ENCODE assay signal across 16 mouse cellular contexts in genomic region chr9:67362053-67362452, GRCm38 (mm10).
"Had no signal": no experiment of that assay in that cellular context is flagged by ENCODE, and none has a peak within 500 bp of the region (broad histone marks: within the 10 kb centered on the region; RNA-seq: fewer than 3 reads in every experiment).

No protein-coding gene starts in this region.

- H3K27me3 ChIP-seq: neural tube, embryonic 13.5 days; neural tube, embryonic 15.5 days; stomach, embryonic 15.5 days had no signal

- H3K4me2 ChIP-seq: neural tube, embryonic 13.5 days; neural tube, embryonic 15.5 days; stomach, embryonic 15.5 days had no signal

- H3K9me3 ChIP-seq: stomach, embryonic 15.5 days had no signal

- H3K9ac ChIP-seq: neural tube, embryonic 13.5 days; neural tube, embryonic 15.5 days; stomach, embryonic 15.5 days had no signal

- DNase-seq: retina, postnatal 1 day; right cerebral cortex, adult 18-20 months; right cerebral cortex, postnatal 14 days; right cerebral cortex, postnatal 25 days; right cerebral cortex, postnatal 4 days; spleen, adult 18-20 months; thymus, adult 18-20 months; thymus, adult 2 months; thymus, postnatal 14 days; thymus, postnatal 25 days; thymus, postnatal 36 days; thymus, postnatal 4 days had no signal

- H3K27ac ChIP-seq: neural tube, embryonic 13.5 days; stomach, embryonic 15.5 days; stomach, postnatal 0 days had no signal

- H3K4me1 ChIP-seq: neural tube, embryonic 13.5 days; neural tube, embryonic 15.5 days; stomach, embryonic 15.5 days had no signal

- H3K36me3 ChIP-seq: stomach, embryonic 15.5 days had no signal

- H3K4me3 ChIP-seq: neural tube, embryonic 13.5 days; neural tube, embryonic 15.5 days; stomach, embryonic 15.5 days had no signal
